Mouse (Mus musculus): ENCODE data around the gene Tcp10c. TPM values are rescaled to one million over a fixed set of nuclear protein-coding genes. Genes with fewer than 3 reads are reported as not detected.
"Not testable (repeated sequence)": the region's sequence is repeated elsewhere in the genome, so short reads cannot be mapped to it uniquely, and the experiment has no call there.

Gene Tcp10c
- polyA plus RNA-seq, 1 experiment from 2014 or later, result not detected

- not testable (repeated sequence) for ATAC-seq (ENCODE audit: insufficient number of reproducible peaks, low FRiP score, low TSS enrichment, low read depth); H3K9ac ChIP-seq; H3K4me1 ChIP-seq; H3K9me3 ChIP-seq (replicated peaks); H3K27ac ChIP-seq (replicated peaks); H3K4me3 ChIP-seq (replicated peaks); H3K4me2 ChIP-seq (replicated peaks); H3K36me3 ChIP-seq; H3K27me3 ChIP-seq
- 79% methylated on average over 4 of the region's 5 CpGs for WGBS
Observed at GRCm38 (mm10) chr17:13349563-13349962, 4.8 kb upstream of the Tcp10c start.

- not testable (repeated sequence) for ATAC-seq (ENCODE audit: insufficient number of reproducible peaks, low FRiP score, low TSS enrichment, low read depth); H3K36me3 ChIP-seq
Observed at GRCm38 (mm10) chr17:13353249-13353648, 1.1 kb upstream of the Tcp10c start.

GRCm38 (mm10) chr17:13362489-13362888, 8.1 kb downstream of the Tcp10c start:
- not testable (repeated sequence) for H3K36me3 ChIP-seq; H3K4me1 ChIP-seq; H3K4me2 ChIP-seq (replicated peaks); ATAC-seq (ENCODE audit: insufficient number of reproducible peaks, low FRiP score, low TSS enrichment, low read depth); H3K27ac ChIP-seq (replicated peaks); H3K27me3 ChIP-seq; H3K9ac ChIP-seq; H3K4me3 ChIP-seq (replicated peaks); H3K9me3 ChIP-seq (replicated peaks)
- WGBS, result 80% methylated on average over 2 of the region's 2 CpGs

More at GRCm38 (mm10) chr17:13353249-13353648, 1.1 kb upstream of the Tcp10c start:
- not testable (repeated sequence) for H3K4me3 ChIP-seq (replicated peaks); H3K27ac ChIP-seq (replicated peaks); H3K27me3 ChIP-seq; H3K4me1 ChIP-seq; H3K9ac ChIP-seq; H3K9me3 ChIP-seq (replicated peaks); H3K4me2 ChIP-seq (replicated peaks)
- whole genome bisulfite sequencing, result 83% methylated on average over 8 of the region's 8 CpGs

- not testable (repeated sequence) for H3K4me2 ChIP-seq (replicated peaks); H3K36me3 ChIP-seq; H3K27ac ChIP-seq (replicated peaks); H3K4me1 ChIP-seq; H3K27me3 ChIP-seq; H3K4me3 ChIP-seq (replicated peaks); ATAC-seq (ENCODE audit: insufficient number of reproducible peaks, low FRiP score, low TSS enrichment, low read depth); H3K9ac ChIP-seq
- WGBS, result 91% methylated on average over 3 of the region's 5 CpGs
- H3K9me3 ChIP-seq (replicated peaks), result peaks cover 12% of the 10 kb centered on the region
Observed at GRCm38 (mm10) chr17:13363773-13364172, 9.4 kb downstream of the Tcp10c start.

GRCm38 (mm10) chr17:13364196-13364595, 9.8 kb downstream of the Tcp10c start:
- not testable (repeated sequence) for H3K9ac ChIP-seq; ATAC-seq (ENCODE audit: insufficient number of reproducible peaks, low FRiP score, low TSS enrichment, low read depth)
- WGBS, result 88% methylated on average over 9 of the region's 9 CpGs

GRCm38 (mm10) chr17:13367181-13367580, 12.8 kb downstream of the Tcp10c start:
- ATAC-seq (ENCODE audit: insufficient number of reproducible peaks, low FRiP score, low TSS enrichment, low read depth); H3K36me3 ChIP-seq; H3K4me1 ChIP-seq; H3K9ac ChIP-seq; H3K4me2 ChIP-seq (replicated peaks); H3K4me3 ChIP-seq (replicated peaks); H3K27ac ChIP-seq (replicated peaks); H3K27me3 ChIP-seq: not testable (repeated sequence)
- WGBS, result 91% methylated on average over 9 of the region's 9 CpGs
- peaks cover 12% of the 10 kb centered on the region for H3K9me3 ChIP-seq (replicated peaks)

More at GRCm38 (mm10) chr17:13364196-13364595, 9.8 kb downstream of the Tcp10c start:
- not testable (repeated sequence) for H3K36me3 ChIP-seq; H3K4me1 ChIP-seq; H3K27ac ChIP-seq (replicated peaks); H3K27me3 ChIP-seq; H3K4me2 ChIP-seq (replicated peaks); H3K4me3 ChIP-seq (replicated peaks)
- peaks cover 12% of the 10 kb centered on the region for H3K9me3 ChIP-seq (replicated peaks)

GRCm38 (mm10) chr17:13368658-13369057, 14.3 kb downstream of the Tcp10c start:
- not testable (repeated sequence) for H3K36me3 ChIP-seq; H3K4me1 ChIP-seq; H3K4me2 ChIP-seq (replicated peaks); H3K27ac ChIP-seq (replicated peaks); H3K4me3 ChIP-seq (replicated peaks); ATAC-seq (ENCODE audit: insufficient number of reproducible peaks, low FRiP score, low TSS enrichment, low read depth); H3K9ac ChIP-seq; H3K27me3 ChIP-seq
- H3K9me3 ChIP-seq (replicated peaks), result peaks cover 12% of the 10 kb centered on the region
- WGBS, result 86% methylated on average over 7 of the region's 7 CpGs

GRCm38 (mm10) chr17:13370746-13371145, 16.4 kb downstream of the Tcp10c start:
- not testable (repeated sequence) for H3K36me3 ChIP-seq; H3K4me3 ChIP-seq (replicated peaks); H3K9ac ChIP-seq; H3K27me3 ChIP-seq; H3K27ac ChIP-seq (replicated peaks); H3K4me2 ChIP-seq (replicated peaks); ATAC-seq (ENCODE audit: insufficient number of reproducible peaks, low FRiP score, low TSS enrichment, low read depth); H3K4me1 ChIP-seq; H3K9me3 ChIP-seq (replicated peaks)
- WGBS, result 81% methylated on average over 6 of the region's 6 CpGs

- not testable (repeated sequence) for H3K9me3 ChIP-seq (replicated peaks); H3K4me2 ChIP-seq (replicated peaks); H3K4me1 ChIP-seq; H3K4me3 ChIP-seq (replicated peaks); ATAC-seq (ENCODE audit: insufficient number of reproducible peaks, low FRiP score, low TSS enrichment, low read depth); H3K27me3 ChIP-seq; H3K9ac ChIP-seq; H3K27ac ChIP-seq (replicated peaks); H3K36me3 ChIP-seq
- 77% methylated on average over 3 of the region's 3 CpGs for WGBS
Observed at GRCm38 (mm10) chr17:13378341-13378740, 24.0 kb downstream of the Tcp10c start.

- not testable (repeated sequence) for H3K4me3 ChIP-seq (replicated peaks); H3K36me3 ChIP-seq; H3K27ac ChIP-seq (replicated peaks); H3K4me2 ChIP-seq (replicated peaks); H3K27me3 ChIP-seq; H3K9ac ChIP-seq; H3K9me3 ChIP-seq (replicated peaks); H3K4me1 ChIP-seq; ATAC-seq (ENCODE audit: insufficient number of reproducible peaks, low FRiP score, low TSS enrichment, low read depth)
- WGBS, result 77% methylated on average over 7 of the region's 7 CpGs
Observed at GRCm38 (mm10) chr17:13379951-13380615, 25.7 kb downstream of the Tcp10c start.

- H3K27me3 ChIP-seq; H3K4me1 ChIP-seq; H3K4me3 ChIP-seq (replicated peaks); H3K27ac ChIP-seq (replicated peaks); ATAC-seq (ENCODE audit: insufficient number of reproducible peaks, low FRiP score, low TSS enrichment, low read depth); H3K4me2 ChIP-seq (replicated peaks); H3K9me3 ChIP-seq (replicated peaks); H3K36me3 ChIP-seq; H3K9ac ChIP-seq: not testable (repeated sequence)
- 91% methylated on average over 2 of the region's 2 CpGs for WGBS
Observed at GRCm38 (mm10) chr17:13381286-13381685, 26.9 kb downstream of the Tcp10c start.

- ATAC-seq (ENCODE audit: insufficient number of reproducible peaks, low FRiP score, low TSS enrichment, low read depth); H3K4me1 ChIP-seq; H3K4me2 ChIP-seq (replicated peaks); H3K9ac ChIP-seq; H3K27ac ChIP-seq (replicated peaks); H3K36me3 ChIP-seq; H3K27me3 ChIP-seq; H3K4me3 ChIP-seq (replicated peaks); H3K9me3 ChIP-seq (replicated peaks): not testable (repeated sequence)
- 94% methylated on average over 1 of the region's 4 CpGs for WGBS
Observed at GRCm38 (mm10) chr17:13391020-13391419, 36.6 kb downstream of the Tcp10c start.

Measured in embryonic facial prominence, embryonic 15.5 days (tissue).